Mouse (Mus musculus) hindbrain, embryonic 13.5 days (tissue): ENCODE results near the gene Klf13. TPM values are rescaled to one million over a fixed set of nuclear protein-coding genes. Genes with fewer than 3 reads are reported as not detected.

Source experiments
- ATAC-seq: fragments of 200-750 bp; cut with Nextera tagmentation; 2 replicates; pipeline ENCODE4 v1.8.0; 2017; ENCODE audit warnings: moderate TSS enrichment; ENCODE audit not compliant: low FRiP score
- H3K27ac ChIP-seq: fragments of 300-500 bp; sonication (generic); 2 replicates; pipeline ENCODE4 v1.5.1; 2015; ENCODE audit warnings: inconsistent platforms, mild to moderate bottlenecking, moderate library complexity
- H3K27me3 ChIP-seq: fragments of 300-500 bp; sonication (generic); 2 replicates; pipeline ENCODE4 v1.6.1; 2015; ENCODE audit warnings: mild to moderate bottlenecking, inconsistent platforms
- H3K36me3 ChIP-seq: fragments of 300-500 bp; sonication (generic); 2 replicates; pipeline ENCODE4 v1.6.1; 2015; ENCODE audit warnings: mild to moderate bottlenecking, inconsistent platforms
- H3K4me1 ChIP-seq: fragments of 300-500 bp; sonication (generic); replicated peaks from 2 replicates; pipeline ENCODE4 v1.6.1; 2015; ENCODE audit warnings: inconsistent platforms
- H3K4me2 ChIP-seq: fragments of 300-500 bp; sonication (generic); 2 replicates; pipeline ENCODE4 v1.6.1; 2015; ENCODE audit warnings: inconsistent platforms, mild to moderate bottlenecking, moderate library complexity
- H3K4me3 ChIP-seq: fragments of 300-500 bp; sonication (generic); 2 replicates; pipeline ENCODE4 v1.5.1; 2015; ENCODE audit warnings: mild to moderate bottlenecking, inconsistent platforms
- H3K9ac ChIP-seq: fragments of 300-500 bp; sonication (generic); 2 replicates; pipeline ENCODE4 v1.6.1; 2015; ENCODE audit warnings: mild to moderate bottlenecking, inconsistent platforms
- H3K9me3 ChIP-seq: fragments of 300-500 bp; sonication (generic); 2 replicates; pipeline ENCODE4 v1.6.1; 2016; ENCODE audit warnings: inconsistent platforms
- WGBS: fragments of 180-500 bp; shearing (Covaris S2); methylation state at CpG from one replicate; pipeline ENCODE4 v1.1.7; 2015; 5-methylcytosine and 5-hydroxymethylcytosine counted together
- polyA plus RNA-seq: library from polyadenylated mRNA; unstranded; fragments of >200 nt; fragmentation: Nextera tagmentation; extraction: Ambion mirVana; gene quantifications from 2 replicates; pipeline ENCODE4 v1.2.1, GENCODE M21; 2015

Klf13 gene
- polyA plus RNA-seq, 1 experiment from 2014 or later, result 25.7 TPM

GRCm38 (mm10) chr7:63855283-63855682 lies 83.4 kb downstream of the Klf13 start:
- H3K4me3 ChIP-seq, result no peak overlapping the region
- H3K36me3 ChIP-seq, result no peaks in the 10 kb centered on the region
- no peak overlapping the region for H3K27ac ChIP-seq
- H3K27me3 ChIP-seq, result no peaks in the 10 kb centered on the region
- no peak overlapping the region for H3K4me2 ChIP-seq
- peaks cover 8% of the 10 kb centered on the region; the same call in 1 of the 2 replicates for H3K4me1 ChIP-seq
- ATAC-seq, result no peak
- H3K9ac ChIP-seq, result no peak overlapping the region
- 78% methylated on average over 4 of the region's 4 CpGs for WGBS
- H3K9me3 ChIP-seq, result no peaks in the 10 kb centered on the region

- WGBS, result 57% methylated on average over 7 of the region's 7 CpGs
- no peak overlapping the region for H3K4me2 ChIP-seq
- no peaks in the 10 kb centered on the region for H3K9me3 ChIP-seq
- H3K36me3 ChIP-seq, result no peaks in the 10 kb centered on the region
- H3K4me1 ChIP-seq, result no peaks in the 10 kb centered on the region
- H3K27me3 ChIP-seq, result no peaks in the 10 kb centered on the region
- no peak for ATAC-seq
- H3K4me3 ChIP-seq, result no peak overlapping the region
- no peak overlapping the region for H3K27ac ChIP-seq
- H3K9ac ChIP-seq, result no peak overlapping the region
Observed at GRCm38 (mm10) chr7:63851841-63852533, 86.7 kb downstream of the Klf13 start.

Other genes with a start within 250 kb of the Klf13 start
- 0.19 TPM in 1 of 2 replicates, not detected in the other for gene E030018B13Rik, start 22.1 kb downstream of the Klf13 start, polyA plus RNA-seq
- 0.26 and 0.66 TPM in 2 replicates for gene Trpm1, start 214.9 kb upstream of the Klf13 start, polyA plus RNA-seq